Mouse (Mus musculus) ovary, adult 18-20 months (tissue): ENCODE measurements around the gene Tmem252.

Source experiments
- DNase-seq: peaks from one replicate; pipeline ENCODE4 v3.0.0; 2022; ENCODE audit warnings: low spot score, mixed read lengths

The Tmem252 gene

DNA sequence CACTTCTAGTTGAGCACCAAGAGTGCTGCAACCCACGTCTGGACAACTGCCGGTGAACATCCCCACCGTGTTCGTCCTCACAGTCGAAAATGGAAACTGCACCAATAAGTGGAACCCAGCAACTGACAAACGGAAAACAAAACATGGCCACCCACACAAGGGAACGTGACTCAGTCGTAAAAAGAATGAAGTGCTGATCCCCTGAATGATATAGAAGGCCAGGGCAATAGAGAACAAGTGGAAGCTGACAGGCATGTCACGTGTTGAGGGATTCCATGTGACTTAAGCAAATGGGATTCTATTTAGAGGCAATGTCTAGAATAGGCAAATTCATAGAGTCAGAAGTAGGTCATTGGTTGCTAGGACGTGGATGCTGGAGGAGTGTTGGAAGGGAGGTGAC, 50.6 kb downstream of the Tmem252 start:
- DNase-seq: no peak

DNA sequence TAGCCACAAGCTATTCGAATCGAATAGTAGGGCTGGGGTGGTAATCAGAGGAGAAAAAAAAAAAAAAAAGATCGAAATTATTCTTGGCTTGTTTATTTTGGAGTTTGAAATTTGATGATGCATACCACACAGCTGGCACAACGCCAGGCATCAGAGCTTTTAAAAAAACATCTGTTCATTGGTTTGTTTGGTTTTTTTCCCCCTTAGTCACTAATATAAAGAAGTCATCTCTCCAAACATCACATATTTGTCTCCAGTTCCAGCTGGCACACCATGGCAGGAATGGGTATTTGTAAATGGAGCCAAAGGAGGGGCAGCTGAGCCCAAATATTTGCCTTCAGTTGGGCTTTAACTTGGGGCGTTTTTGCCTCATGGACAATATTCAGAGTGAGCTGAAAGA, 56.9 kb downstream of the Tmem252 start:
- no peak for DNase-seq
